Mouse (Mus musculus) right cerebral cortex, postnatal 4 days (tissue): ENCODE results near the gene Kbtbd7.
"Not testable (repeated sequence)": the region's sequence is repeated elsewhere in the genome, so short reads cannot be mapped to it uniquely, and the experiment has no call there.

Source experiments
- DNase-seq: peaks from one replicate; pipeline ENCODE4 v3.0.0-alpha.2; 2022

The Kbtbd7 gene

DNA sequence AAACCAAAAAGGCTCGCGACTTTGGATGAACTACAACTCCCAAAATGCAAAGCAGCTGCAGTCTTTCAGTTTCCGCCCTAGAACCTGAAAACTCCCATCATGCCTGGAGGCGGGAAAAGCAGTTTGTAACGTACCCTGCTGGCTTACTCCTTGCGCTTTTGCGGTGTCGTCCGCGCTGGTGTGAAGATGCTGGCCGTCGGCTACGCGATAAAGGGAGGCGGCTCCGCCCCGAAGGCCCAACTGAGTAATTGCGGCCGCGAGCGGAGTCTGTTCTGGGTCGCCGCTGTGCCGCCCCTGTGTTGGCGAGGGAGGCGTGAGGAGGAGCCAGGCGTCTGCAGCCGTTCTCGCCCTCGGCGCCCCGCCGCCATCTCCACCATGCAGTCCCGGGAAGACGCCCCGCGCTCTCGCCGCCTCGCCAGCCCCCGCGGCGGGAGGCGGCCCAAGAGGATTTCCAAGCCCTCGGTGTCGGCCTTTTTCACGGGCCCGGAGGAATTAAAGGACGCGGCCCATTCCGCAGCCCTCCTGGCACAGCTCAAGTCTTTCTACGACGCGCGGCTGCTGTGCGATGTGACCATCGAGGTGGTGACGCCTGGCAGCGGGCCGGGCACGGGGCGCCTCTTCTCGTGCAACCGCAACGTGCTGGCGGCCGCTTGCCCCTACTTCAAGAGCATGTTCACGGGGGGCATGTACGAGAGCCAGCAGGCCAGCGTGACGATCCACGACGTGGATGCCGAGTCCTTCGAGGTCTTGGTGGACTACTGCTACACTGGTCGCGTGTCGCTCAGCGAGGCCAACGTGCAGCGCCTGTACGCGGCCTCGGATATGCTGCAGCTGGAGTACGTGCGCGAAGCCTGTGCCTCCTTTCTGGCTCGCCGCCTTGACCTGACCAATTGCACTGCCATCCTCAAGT lies 25.6 kb downstream of the Kbtbd7 start, which contains the start of gene Kbtbd6:
Gene Kbtbd6 (plus strand): TSS at position 155 of the 910 bp plus-strand sequence.
- DNase-seq, result peak; percentile 61

DNA sequence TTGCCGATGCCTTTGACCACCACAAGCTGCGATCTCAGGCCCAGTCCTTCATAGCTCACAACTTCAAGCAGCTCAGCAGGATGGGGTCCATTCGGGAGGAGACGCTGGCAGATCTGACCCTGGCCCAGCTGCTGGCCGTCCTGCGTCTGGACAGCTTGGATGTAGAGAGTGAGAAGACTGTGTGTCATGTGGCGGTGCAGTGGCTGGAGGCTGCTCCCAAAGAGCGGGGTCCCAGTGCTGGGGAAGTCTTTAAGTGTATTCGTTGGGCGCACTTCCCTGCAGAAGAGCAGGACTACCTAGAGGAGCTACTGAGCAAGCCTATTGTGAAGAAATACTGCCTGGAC lies 26.3 kb downstream of the Kbtbd7 start:
- DNase-seq, result not testable (repeated sequence)

GRCm38 (mm10) chr14:79460401-79460800 lies 34.1 kb downstream of the Kbtbd7 start:
- no peak for DNase-seq

- DNase-seq, result no peak
Observed at GRCm38 (mm10) chr14:79460988-79461387, 34.7 kb downstream of the Kbtbd7 start.

DNA sequence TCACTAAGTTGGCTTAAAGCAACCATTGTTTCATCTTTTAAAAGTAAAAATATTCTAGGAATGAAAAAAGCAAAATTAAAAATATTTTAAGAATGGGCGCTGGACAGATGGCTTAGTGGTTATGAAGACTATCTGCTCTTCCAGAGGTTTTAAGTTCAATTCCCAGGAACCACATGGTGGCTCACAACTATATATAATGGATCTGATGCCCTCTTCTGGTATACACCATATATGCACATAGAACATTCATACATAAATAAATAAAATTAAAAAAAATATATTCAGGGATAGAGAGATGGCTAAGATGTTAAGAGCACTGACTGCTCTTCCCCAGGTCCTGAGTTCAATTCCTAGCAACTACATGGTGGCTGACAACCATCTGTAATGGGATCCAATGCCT lies 39.3 kb downstream of the Kbtbd7 start:
- DNase-seq, result no peak

DNA sequence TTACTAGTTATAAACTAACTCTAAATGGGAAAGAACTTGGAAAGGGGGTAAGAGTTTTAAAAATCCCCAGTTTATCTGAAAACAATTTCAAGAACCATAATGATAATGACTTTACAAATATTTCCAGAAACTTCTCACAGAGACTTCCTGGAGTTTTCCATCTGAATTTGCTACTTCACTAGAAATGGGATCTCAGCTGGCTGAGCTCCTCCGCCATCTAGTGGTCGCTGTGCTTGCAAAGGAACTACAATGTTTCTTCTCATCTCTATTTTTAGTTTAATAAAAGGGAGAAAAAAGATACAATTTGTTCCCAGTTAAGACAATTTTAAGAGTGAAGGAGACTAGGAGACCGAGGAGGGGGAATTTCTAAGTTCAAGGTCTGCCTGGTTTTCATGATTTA lies 41.3 kb downstream of the Kbtbd7 start:
- peak; percentile 76 for DNase-seq

- DNase-seq, result no peak
Observed at GRCm38 (mm10) chr14:79473384-79473783, 47.1 kb downstream of the Kbtbd7 start.
